Mouse (Mus musculus) heart, embryonic 13.5 days (tissue): ENCODE results near the gene Gm4302. TPM values are rescaled to one million over a fixed set of nuclear protein-coding genes. Genes with fewer than 3 reads are reported as not detected.
"Not testable (repeated sequence)": the region's sequence is repeated elsewhere in the genome, so short reads cannot be mapped to it uniquely, and the experiment has no call there.

ENCODE experiments used
- ATAC-seq: fragments of 200-750 bp; cut with Nextera tagmentation; 2 replicates; pipeline ENCODE4 v1.8.0; 2017; ENCODE audit warnings: moderate TSS enrichment; ENCODE audit not compliant: insufficient number of reproducible peaks, low FRiP score, low TSS enrichment; ENCODE audit errors: extremely low read depth
- H3K27ac ChIP-seq: fragments of 300-500 bp; sonication (generic); replicated peaks from 2 replicates; pipeline ENCODE4 v1.5.1; 2015; ENCODE audit warnings: moderate library complexity, mild to moderate bottlenecking, inconsistent platforms
- H3K27me3 ChIP-seq: fragments of 300-500 bp; sonication (generic); replicated peaks from 2 replicates; pipeline ENCODE4 v1.6.1; 2015; ENCODE audit warnings: mild to moderate bottlenecking, inconsistent platforms
- H3K36me3 ChIP-seq: fragments of 300-500 bp; sonication (generic); 2 replicates; pipeline ENCODE4 v1.6.1; 2015; ENCODE audit warnings: mild to moderate bottlenecking, inconsistent platforms
- H3K4me1 ChIP-seq: fragments of 300-500 bp; sonication (generic); 2 replicates; pipeline ENCODE4 v1.6.1; 2015; ENCODE audit warnings: inconsistent platforms
- H3K4me2 ChIP-seq: fragments of 300-500 bp; sonication (generic); 2 replicates; pipeline ENCODE4 v1.6.1; 2015; ENCODE audit warnings: inconsistent platforms, mild to moderate bottlenecking, moderate library complexity
- H3K4me3 ChIP-seq: fragments of 300-500 bp; sonication (generic); 2 replicates; pipeline ENCODE4 v1.5.1; 2015; ENCODE audit warnings: moderate library complexity, mild to moderate bottlenecking, inconsistent platforms
- H3K9ac ChIP-seq: fragments of 300-500 bp; sonication (generic); 2 replicates; pipeline ENCODE4 v1.6.1; 2015; ENCODE audit warnings: inconsistent platforms, mild to moderate bottlenecking, moderate library complexity
- H3K9me3 ChIP-seq: fragments of 300-500 bp; sonication (generic); 2 replicates; pipeline ENCODE4 v1.6.1; 2016; ENCODE audit warnings: inconsistent platforms
- WGBS: fragments of 180-500 bp; shearing (Covaris S2); methylation state at CpG from one replicate; pipeline ENCODE4 v1.1.7; 2015; ENCODE audit warnings: mixed read lengths; 5-methylcytosine and 5-hydroxymethylcytosine counted together
- polyA plus RNA-seq: library from polyadenylated mRNA; unstranded; fragments of >200 nt; fragmentation: Nextera tagmentation; extraction: Ambion mirVana; gene quantifications from 2 replicates; pipeline ENCODE4 v1.2.1, GENCODE M21; 2015

The Gm4302 gene
- not detected in 2 replicates for polyA plus RNA-seq

- not testable (repeated sequence) for ATAC-seq
- WGBS = no CpG with 5 or more reads among the region's 3 CpGs
Observed at GRCm38 (mm10) chr10:100340536-100340935, at the start of gene Gm4302. Gene Gm4302 (plus strand): TSS chr10:100340836.

GRCm38 (mm10) chr10:100296105-100296504 lies 44.5 kb upstream of the Gm4302 start:
- no peaks in the 10 kb centered on the region for H3K27me3 ChIP-seq
- no peak overlapping the region for H3K4me2 ChIP-seq
- no peaks in the 10 kb centered on the region for H3K4me1 ChIP-seq
- no peak overlapping the region for H3K4me3 ChIP-seq
- no peak overlapping the region for H3K27ac ChIP-seq
- ATAC-seq = no peak
- no peaks in the 10 kb centered on the region for H3K36me3 ChIP-seq
- no peaks in the 10 kb centered on the region for H3K9me3 ChIP-seq
- WGBS = 69% methylated on average over 2 of the region's 2 CpGs
- H3K9ac ChIP-seq = no peak overlapping the region

More at GRCm38 (mm10) chr10:100340536-100340935, at the start of gene Gm4302:
- H3K36me3 ChIP-seq, H3K27me3 ChIP-seq, H3K4me1 ChIP-seq, H3K9me3 ChIP-seq, H3K4me2 ChIP-seq, H3K27ac ChIP-seq, H3K4me3 ChIP-seq, H3K9ac ChIP-seq: not testable (repeated sequence)

GRCm38 (mm10) chr10:100300106-100300505 lies 40.5 kb upstream of the Gm4302 start:
- not testable (repeated sequence) for ATAC-seq, H3K4me3 ChIP-seq, H3K36me3 ChIP-seq, H3K9ac ChIP-seq, H3K4me2 ChIP-seq, H3K4me1 ChIP-seq, H3K27ac ChIP-seq, H3K27me3 ChIP-seq
- H3K9me3 ChIP-seq = peaks cover 12% of the 10 kb centered on the region

GRCm38 (mm10) chr10:100335376-100335775 lies 5.3 kb upstream of the Gm4302 start, which contains the start of gene Gm4301:
Gene Gm4301 (plus strand): TSS chr10:100335676.
- H3K4me2 ChIP-seq, ATAC-seq, H3K4me1 ChIP-seq, H3K27me3 ChIP-seq, H3K36me3 ChIP-seq, H3K27ac ChIP-seq, H3K9ac ChIP-seq, H3K4me3 ChIP-seq, H3K9me3 ChIP-seq: not testable (repeated sequence)
- no CpG with 5 or more reads among the region's 2 CpGs for WGBS

GRCm38 (mm10) chr10:100345672-100346071 lies 5.0 kb downstream of the Gm4302 start, which contains the start of gene Gm4303:
Gene Gm4303 (plus strand): TSS chr10:100345972.
- H3K27me3 ChIP-seq, H3K4me1 ChIP-seq, H3K4me2 ChIP-seq, H3K36me3 ChIP-seq, H3K9me3 ChIP-seq, ATAC-seq, H3K27ac ChIP-seq, H3K9ac ChIP-seq, H3K4me3 ChIP-seq: not testable (repeated sequence)
- no CpG with 5 or more reads among the region's 3 CpGs for WGBS

- WGBS = no CpG with 5 or more reads among the region's 3 CpGs
- not testable (repeated sequence) for H3K36me3 ChIP-seq, ATAC-seq, H3K27me3 ChIP-seq, H3K27ac ChIP-seq, H3K9me3 ChIP-seq, H3K4me1 ChIP-seq, H3K9ac ChIP-seq, H3K4me2 ChIP-seq, H3K4me3 ChIP-seq
Observed at GRCm38 (mm10) chr10:100350793-100351192, 10.2 kb downstream of the Gm4302 start, which contains the start of gene Gm4305. Gene Gm4305 (plus strand): TSS chr10:100351093.

GRCm38 (mm10) chr10:100356841-100357240 lies 16.2 kb downstream of the Gm4302 start:
- H3K4me3 ChIP-seq, H3K27ac ChIP-seq, H3K4me2 ChIP-seq, H3K36me3 ChIP-seq, H3K9ac ChIP-seq, H3K9me3 ChIP-seq, H3K4me1 ChIP-seq, ATAC-seq, H3K27me3 ChIP-seq: not testable (repeated sequence)
- 48% methylated on average over 2 of the region's 2 CpGs for WGBS

GRCm38 (mm10) chr10:100361038-100361437 lies 20.4 kb downstream of the Gm4302 start, which contains the start of gene Gm4307:
Gene Gm4307 (plus strand): TSS chr10:100361338.
- H3K27me3 ChIP-seq = not testable (repeated sequence)
- no CpG with 5 or more reads among the region's 3 CpGs for WGBS

GRCm38 (mm10) chr10:100382460-100382859 lies 41.8 kb downstream of the Gm4302 start, which contains the start of gene Gm4312:
Gene Gm4312 (minus strand): TSS chr10:100382560.
- H3K9me3 ChIP-seq, ATAC-seq, H3K9ac ChIP-seq, H3K36me3 ChIP-seq, H3K27me3 ChIP-seq, H3K27ac ChIP-seq, H3K4me3 ChIP-seq, H3K4me1 ChIP-seq, H3K4me2 ChIP-seq: not testable (repeated sequence)
- WGBS = no CpG with 5 or more reads among the region's 2 CpGs

More at GRCm38 (mm10) chr10:100361038-100361437, 20.4 kb downstream of the Gm4302 start, which contains the start of gene Gm4307:
- H3K27ac ChIP-seq, H3K4me3 ChIP-seq, H3K9me3 ChIP-seq, H3K4me1 ChIP-seq, H3K9ac ChIP-seq, H3K4me2 ChIP-seq, H3K36me3 ChIP-seq, ATAC-seq: not testable (repeated sequence)

Other genes starting within 250 kb of the Gm4302 start
- gene Gm4301, start 5.2 kb upstream of the Gm4302 start, polyA plus RNA-seq = not detected in 2 replicates
- gene Gm4303, start 5.1 kb downstream of the Gm4302 start, polyA plus RNA-seq = not detected in 2 replicates
- not detected in 2 replicates for gene Gm4305, start 10.3 kb downstream of the Gm4302 start, polyA plus RNA-seq
- gene Gm4307, start 20.5 kb downstream of the Gm4302 start, polyA plus RNA-seq = not detected in 2 replicates
- gene Gm4312, start 41.7 kb downstream of the Gm4302 start, polyA plus RNA-seq = not detected in 2 replicates
- 15.3 and 15.7 TPM in 2 replicates for gene Tmtc3, start 146.5 kb downstream of the Gm4302 start, polyA plus RNA-seq
- gene Cep290, start 146.7 kb downstream of the Gm4302 start, polyA plus RNA-seq = 2.3 TPM in 2 replicates
- gene 4930430F08Rik, start 249.6 kb downstream of the Gm4302 start, polyA plus RNA-seq = 6.6 and 8.7 TPM in 2 replicates
- not detected in 2 replicates for gene 1700017N19Rik, start 249.6 kb downstream of the Gm4302 start, polyA plus RNA-seq